Mouse (Mus musculus) 3134 (cell line): Measurements from ENCODE around the gene Dazap1.

Experiments used
- DNase-seq: peaks from one replicate; pipeline ENCODE4 v3.0.0-alpha.2; 2011; ENCODE audit warnings: low spot score; ENCODE audit not compliant: insufficient read length; ENCODE audit errors: extremely low read depth

Gene Dazap1

DNA sequence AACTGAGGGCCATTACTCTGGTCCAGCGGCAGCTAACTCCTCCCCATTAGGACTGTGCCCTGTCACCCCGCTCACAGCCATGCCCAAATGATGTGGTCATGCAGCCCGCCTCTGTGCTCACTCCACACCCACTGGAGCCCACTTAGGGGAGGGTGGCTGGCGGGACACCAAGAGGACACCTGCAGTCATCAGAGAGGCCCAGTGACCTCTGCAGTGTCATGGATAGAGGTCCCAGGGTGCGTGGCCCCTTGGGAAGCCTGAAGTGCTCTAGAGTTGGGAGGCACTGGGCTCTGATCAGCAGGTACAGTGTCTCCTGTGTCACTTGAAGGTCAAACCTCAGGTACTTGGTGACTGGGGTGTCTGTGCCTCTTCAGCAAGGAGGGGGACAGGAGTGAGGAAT, 35.5 kb downstream of the Dazap1 start:
- DNase-seq = no peak

DNA sequence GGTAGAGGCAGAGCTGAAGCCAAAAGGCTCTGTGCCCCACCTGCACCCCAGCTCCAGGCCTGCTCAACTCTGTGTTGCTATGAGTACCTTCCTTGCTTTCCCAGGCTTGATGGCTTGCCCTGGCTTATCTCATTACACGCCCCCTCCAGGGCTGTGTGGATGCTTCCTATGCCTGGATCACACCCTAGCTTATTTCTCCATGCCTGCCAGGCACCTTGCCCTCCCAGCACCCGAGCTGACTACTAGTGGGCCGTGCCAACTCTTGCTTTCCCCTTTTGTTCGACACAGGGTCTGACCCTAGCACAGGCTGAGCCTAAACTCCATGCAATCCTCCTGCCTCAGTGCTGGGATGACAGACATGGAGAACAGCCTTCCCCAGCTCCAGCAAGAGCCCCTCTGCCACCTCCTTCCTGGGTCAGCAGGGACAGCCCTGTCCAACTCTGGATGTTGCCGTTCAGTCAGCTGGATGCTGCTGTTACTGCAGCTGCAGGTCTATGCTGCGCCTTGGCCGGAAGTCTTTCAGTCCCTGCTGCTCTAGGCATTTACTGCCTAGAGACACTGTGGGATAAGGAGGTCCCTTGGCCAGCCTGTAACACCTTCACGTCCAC, 36.3 kb downstream of the Dazap1 start:
- DNase-seq = no peak

DNA sequence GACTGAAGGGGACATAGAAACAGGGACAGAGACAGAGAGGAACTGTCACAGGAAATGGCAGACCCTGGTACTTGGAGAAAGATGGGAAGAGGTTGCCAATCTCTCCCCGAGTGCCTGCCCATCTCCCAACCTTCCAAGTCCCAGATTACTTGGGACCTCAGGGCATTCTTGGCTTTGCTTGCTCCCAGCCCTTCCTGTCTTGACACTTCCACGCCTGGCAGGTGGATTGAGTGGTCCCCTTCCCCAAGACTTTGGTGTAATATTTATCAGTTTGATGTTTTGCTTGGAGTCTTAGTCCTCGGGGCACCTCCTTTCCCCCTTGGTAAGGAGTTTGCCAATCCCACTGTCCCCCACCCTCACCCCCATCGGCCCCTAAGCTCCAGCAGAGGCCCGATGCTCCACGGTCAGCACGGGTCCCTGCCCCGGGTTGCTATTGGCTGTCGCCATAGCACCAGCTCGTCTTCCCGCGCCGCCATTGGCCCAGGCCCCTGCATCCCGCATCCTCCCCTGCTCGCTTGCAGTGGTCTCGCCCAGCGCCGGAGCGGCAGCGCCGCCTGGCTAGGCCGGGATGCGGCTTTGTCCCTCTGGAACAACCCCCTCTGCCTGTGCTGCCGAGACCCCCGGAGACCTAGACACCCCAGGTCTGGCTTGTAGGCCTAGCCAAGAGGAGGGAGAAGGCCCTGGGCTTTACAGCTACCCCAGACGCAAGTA, 37.4 kb downstream of the Dazap1 start:
- DNase-seq = no peak

DNA sequence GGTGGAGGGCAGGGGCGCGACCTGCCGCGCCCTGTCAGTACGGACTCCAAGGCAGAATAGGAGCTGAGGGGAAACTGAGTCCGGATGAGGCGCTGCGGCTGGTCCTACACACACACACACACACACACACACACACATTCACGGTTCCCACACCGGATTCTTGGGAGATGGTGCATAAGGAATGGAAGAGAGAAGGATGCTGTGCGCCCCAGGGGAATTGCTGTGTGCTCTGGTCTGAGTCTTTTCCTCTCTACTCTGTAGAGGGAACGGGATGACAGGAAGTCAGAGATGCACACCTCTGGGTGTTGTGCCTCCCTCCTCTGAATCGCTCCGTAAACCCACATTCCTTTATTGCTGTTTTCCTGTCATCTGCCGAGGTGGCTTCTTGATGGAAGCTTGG, 38.0 kb downstream of the Dazap1 start:
- DNase-seq = no peak

DNA sequence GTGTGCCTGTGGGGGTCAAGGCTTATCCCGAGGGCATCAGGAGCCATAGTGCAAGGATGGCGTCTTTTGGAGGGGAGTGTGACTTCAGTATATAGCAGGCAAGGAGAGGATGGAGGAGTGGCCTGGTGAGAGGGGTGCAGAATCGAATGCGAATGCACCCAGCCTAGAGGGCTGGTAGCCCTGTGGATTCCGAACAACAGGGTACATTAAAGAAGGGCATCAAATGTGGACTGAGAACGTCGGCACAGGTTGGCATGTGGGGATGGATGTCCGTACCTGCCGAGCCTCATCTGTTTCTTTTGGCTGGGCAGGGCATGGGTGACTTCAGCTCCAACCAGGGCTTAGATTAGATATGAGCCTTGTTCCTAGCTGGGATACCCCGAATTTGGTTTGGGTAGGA, 38.5 kb downstream of the Dazap1 start:
- no peak for DNase-seq

- no peak for DNase-seq
These were observed 39.4 kb downstream of the Dazap1 start for GRCm38 (mm10) chr10:80300672-80301181.

GRCm38 (mm10) chr10:80301256-80302081, 40.2 kb downstream of the Dazap1 start:
- no peak for DNase-seq

GRCm38 (mm10) chr10:80302082-80302355, 40.7 kb downstream of the Dazap1 start:
- DNase-seq = no peak

- DNase-seq = peak; percentile 73
These were observed 41.2 kb downstream of the Dazap1 start for GRCm38 (mm10) chr10:80302471-80302881.

DNA sequence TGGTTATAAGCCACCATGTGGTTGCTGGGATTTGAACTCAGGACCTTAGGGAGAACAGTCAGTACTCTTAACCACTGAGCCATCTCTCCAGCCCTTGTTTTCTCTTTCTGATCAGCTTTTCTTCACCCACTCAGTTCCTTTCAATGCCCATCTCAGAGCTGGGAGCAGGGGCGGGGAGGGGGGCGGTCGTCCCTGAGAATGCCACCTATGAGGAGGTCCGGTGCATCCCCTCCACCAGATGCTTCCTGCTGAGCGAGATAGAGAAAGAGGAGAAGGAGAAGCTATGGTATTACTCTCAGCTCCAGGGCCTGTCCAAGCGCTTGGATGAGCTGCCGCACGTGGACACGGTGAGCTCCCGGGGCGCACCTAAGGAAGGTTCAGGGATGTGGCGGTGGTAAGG, 43.2 kb downstream of the Dazap1 start:
- no peak for DNase-seq

DNA sequence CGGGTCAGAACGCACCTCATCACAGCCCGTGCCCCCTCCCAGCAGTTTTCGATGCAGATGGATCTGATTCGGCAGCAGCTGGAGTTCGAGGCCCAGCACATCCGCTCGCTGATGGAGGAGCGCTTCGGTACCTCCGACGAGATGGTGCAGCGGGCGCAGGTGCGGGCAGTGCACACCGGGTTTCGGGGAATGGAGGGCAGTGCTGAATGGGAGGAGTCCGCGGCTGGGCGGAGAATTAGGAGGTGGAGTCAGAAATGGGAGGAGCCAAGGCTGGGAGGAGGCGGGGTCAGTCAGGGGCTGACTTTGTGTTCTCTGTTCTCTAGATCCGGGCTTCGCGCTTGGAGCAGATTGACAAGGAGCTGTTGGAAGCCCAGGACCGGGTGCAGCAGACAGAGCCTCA, 43.6 kb downstream of the Dazap1 start:
- no peak for DNase-seq

DNA sequence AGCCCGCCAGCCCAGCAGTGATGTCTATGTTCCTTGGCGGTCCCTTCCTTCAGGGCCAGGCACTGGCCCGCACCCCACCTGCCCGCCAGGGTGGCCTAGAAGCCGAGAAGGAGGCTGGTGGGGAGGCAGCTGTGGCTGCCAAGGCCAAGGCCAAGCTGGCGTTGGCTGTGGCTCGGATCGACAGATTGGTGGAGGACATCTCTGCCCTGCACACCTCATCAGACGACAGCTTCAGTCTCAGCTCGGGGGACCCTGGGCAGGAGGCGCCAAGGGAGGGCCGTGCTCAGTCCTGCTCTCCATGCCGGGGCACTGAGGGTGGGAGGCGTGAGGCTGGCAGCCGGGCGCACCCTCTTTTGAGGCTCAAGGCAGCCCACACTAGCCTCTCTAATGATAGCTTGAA, 50.3 kb downstream of the Dazap1 start:
- DNase-seq = no peak

DNA sequence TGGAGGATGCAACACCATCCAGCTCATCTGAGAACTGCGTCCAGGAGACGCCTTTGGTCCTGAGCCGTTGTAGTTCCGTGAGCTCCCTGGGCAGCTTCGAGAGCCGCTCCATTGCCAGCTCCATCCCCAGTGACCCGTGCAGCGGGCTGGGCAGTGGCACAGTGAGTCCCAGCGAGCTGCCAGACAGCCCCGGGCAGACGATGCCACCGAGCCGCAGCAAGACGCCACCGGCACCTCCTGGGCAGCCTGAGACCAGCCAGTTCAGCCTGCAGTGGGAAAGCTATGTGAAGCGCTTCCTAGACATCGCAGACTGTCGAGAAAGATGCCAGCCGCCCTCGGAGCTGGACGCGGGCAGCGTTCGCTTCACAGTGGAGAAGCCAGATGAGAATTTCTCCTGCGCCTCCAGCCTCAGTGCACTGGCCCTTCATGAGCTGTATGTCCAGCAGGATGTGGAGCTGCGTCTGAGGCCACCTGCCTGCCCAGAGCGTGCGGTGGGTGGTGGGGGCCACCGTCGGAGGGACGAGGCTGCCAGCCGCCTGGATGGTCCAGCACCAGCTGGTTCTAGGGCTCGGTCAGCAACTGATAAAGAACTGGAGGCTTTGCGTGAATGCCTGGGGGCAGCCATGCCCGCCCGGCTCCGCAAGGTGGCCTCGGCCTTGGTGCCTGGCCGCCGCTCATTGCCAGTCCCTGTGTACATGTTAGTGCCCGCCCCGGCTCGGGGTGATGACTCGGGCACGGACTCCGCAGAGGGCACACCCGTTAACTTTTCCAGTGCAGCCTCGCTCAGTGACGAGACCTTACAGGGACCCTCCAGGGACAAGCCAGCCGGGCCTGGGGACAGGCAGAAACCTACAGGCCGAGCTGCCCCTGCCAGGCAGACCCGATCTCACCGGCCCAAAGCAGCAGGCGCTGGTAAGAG, 51.6 kb downstream of the Dazap1 start:
- DNase-seq = no peak

DNA sequence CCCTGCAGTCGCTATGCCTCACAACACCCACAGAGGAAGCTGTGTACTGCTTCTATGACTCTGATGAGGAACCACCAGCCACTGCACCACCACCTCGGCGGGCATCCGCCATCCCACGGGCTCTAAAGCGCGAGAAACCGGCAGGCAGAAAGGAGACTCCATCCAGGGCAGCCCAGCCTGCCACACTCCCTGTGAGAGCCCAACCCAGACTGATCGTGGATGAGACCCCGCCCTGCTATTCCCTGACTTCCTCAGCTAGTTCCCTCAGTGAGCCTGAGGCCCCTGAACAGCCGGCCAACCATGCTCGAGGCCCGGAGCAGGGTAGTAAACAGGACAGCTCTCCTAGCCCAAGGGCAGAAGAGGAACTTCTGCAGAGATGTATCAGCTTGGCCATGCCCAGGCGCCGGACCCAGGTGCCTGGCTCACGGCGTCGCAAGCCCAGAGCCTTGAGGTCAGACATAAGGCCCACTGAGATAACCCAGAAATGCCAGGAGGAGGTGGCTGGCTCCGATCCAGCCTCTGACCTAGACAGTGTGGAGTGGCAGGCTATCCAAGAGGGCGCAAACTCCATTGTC, 52.4 kb downstream of the Dazap1 start:
- no peak for DNase-seq

DNA sequence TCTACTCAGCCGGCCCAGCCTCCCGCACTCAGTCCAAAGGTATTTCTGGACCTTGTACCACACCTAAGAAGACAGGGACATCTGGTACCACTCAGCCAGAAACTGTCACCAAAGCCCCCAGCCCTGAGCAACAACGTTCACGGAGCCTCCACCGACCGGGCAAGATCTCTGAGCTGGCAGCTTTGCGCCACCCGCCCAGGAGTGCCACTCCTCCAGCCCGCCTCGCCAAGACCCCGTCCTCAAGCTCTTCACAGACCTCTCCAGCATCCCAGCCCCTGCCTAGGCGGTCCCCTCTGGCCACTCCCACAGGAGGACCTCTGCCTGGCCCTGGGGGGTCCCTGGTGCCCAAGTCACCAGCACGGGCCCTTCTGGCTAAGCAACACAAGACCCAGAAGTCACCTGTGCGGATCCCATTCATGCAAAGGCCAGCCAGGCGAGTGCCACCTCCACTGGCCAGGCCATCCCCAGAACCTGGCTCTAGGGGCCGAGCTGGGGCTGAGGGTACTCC, 53.3 kb downstream of the Dazap1 start:
- DNase-seq = no peak

GRCm38 (mm10) chr10:80315315-80315714, 54.0 kb downstream of the Dazap1 start:
- no peak for DNase-seq

DNA sequence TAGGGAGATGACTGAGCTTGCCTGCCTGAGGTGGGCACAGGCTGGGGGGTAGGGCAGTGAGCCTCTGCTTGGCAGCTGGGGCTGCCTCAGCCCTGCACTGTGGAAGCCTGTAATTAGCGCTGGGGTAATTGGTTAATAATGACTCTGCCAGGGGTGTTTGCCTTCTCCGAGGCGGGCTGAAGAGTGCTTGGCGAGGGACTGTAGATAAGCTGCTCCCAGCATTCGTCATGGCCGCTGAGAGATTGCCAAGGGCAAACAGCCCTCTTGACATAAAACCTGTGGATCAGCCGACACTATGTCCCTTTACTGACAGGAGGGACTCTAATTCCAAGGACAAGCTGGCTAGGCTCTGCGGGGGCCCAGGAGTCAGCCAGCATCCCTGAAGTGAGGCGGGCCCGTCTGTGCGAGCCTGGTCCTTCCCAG, 55.1 kb downstream of the Dazap1 start:
- no peak for DNase-seq

GRCm38 (mm10) chr10:80317011-80317410, 55.7 kb downstream of the Dazap1 start:
- no peak for DNase-seq

- peak; percentile 94 for DNase-seq
These were observed 59.1 kb downstream of the Dazap1 start, which contains the start of gene 2310011J03Rik for GRCm38 (mm10) chr10:80320340-80320760. TSS of gene 2310011J03Rik (minus strand) at chr10:80320537.
